Comparison of ENCODE assay signal across 9 mouse cellular contexts in genomic region chr1:65046401-65047109, GRCm38 (mm10). TPM values are rescaled to one million over a fixed set of nuclear protein-coding genes. Genes with fewer than 3 reads are reported as not detected.
DNase-seq lines count a peak whose midpoint lies in the region; ATAC-seq and TF ChIP-seq lines count a peak whose summit lies in the region.
"Had no signal": no experiment of that assay in that cellular context is flagged by ENCODE, and none has a peak within 500 bp of the region (broad histone marks: within the 10 kb centered on the region; RNA-seq: fewer than 3 reads in every experiment).

No protein-coding gene starts in this region.

- no peak for TF ChIP-seq POLR2A in MEL (IDR thresholded peaks at IDR 0.05; ENCODE audit: control insufficient read depth in 1 of 2, insufficient read depth in 1 of 2, low read depth in 1 of 2, low read length in 2 of 2, poor library complexity in 1 of 2)

- 35% methylated on average over 8 of the region's 8 CpGs for WGBS in heart, embryonic 13.5 days

- TF ChIP-seq EP300 in MEL (IDR thresholded peaks at IDR 0.05; ENCODE audit: low read depth in 1 of 2, low read length in 2 of 2): no peak

- intact Hi-C loops in left cerebral cortex, postnatal 25 days (cut with DNase I): loop anchor here (2.0 kb wide), 2 partner anchors 28 to 132 kb away; no protein-coding TSS in a partner anchor

- H3K36me3 ChIP-seq in MEL (ENCODE audit: control insufficient read depth in 1 of 2, insufficient read depth in 2 of 2, low read length in 2 of 2): no peaks in the 10 kb centered on the region
- no peaks in the 10 kb centered on the region for H3K36me3 ChIP-seq in heart, embryonic 13.5 days

- peak; percentile 17 for DNase-seq in CD4-positive, CD25-positive, alpha-beta regulatory T cell, adult 2 months (ENCODE audit: low read depth, low spot score)
- peak; percentile 15 for DNase-seq in layer of hippocampus, adult 11-12 months (ENCODE audit: low spot score)
- no peak for DNase-seq in layer of hippocampus, postnatal 36 days
- peak; percentile 48 for DNase-seq in MEL (ENCODE audit: low read depth, low spot score)
- DNase-seq in left cerebral cortex, postnatal 25 days (ENCODE audit: low spot score in 2 of 2): peak; percentile 51 to 54
- no peak for DNase-seq in spleen, adult 12 weeks (ENCODE audit: low spot score)

- H3K27ac ChIP-seq in MEL (ENCODE audit: control insufficient read depth, low read depth, low read length): no peak overlapping the region
- H3K27ac ChIP-seq in heart, embryonic 13.5 days (replicated peaks): no peak overlapping the region

- H3K4me2 ChIP-seq in heart, embryonic 13.5 days: peak overlapping the region; percentile 27

- H3K27me3 ChIP-seq in MEL (ENCODE audit: control insufficient read depth in 1 of 2, insufficient read depth in 2 of 2, low read length in 2 of 2): no peaks in the 10 kb centered on the region
- no peaks in the 10 kb centered on the region for H3K27me3 ChIP-seq in heart, embryonic 13.5 days (replicated peaks)

- peak; percentile 49 to 76 (median 61) for TF ChIP-seq CTCF in MEL (IDR thresholded peaks at IDR 0.05 in 2 of 3, conservative IDR thresholded peaks at IDR 0.05 in 1 of 3; ENCODE audit: control insufficient read depth in 1 of 3, insufficient read depth in 1 of 3, low read depth in 2 of 3, low read length in 3 of 3, poor library complexity in 1 of 3, severe bottlenecking in 1 of 3)

- H3K79me2 ChIP-seq in MEL (ENCODE audit: control insufficient read depth, insufficient read depth, low read length, poor library complexity): no peaks in the 10 kb centered on the region

- no peak overlapping the region for H3K9ac ChIP-seq in MEL (ENCODE audit: control insufficient read depth, low read depth, low read length, poor library complexity, severe bottlenecking)
- peak overlapping the region; percentile 37; the same call in 1 of the 2 replicates for H3K9ac ChIP-seq in heart, embryonic 13.5 days

- peak; percentile 77 for TF ChIP-seq RAD21 in MEL (IDR thresholded peaks at IDR 0.05; ENCODE audit: low read depth, low read length)

- no peak overlapping the region for H3K4me3 ChIP-seq in MEL (ENCODE audit: control insufficient read depth in 1 of 2, insufficient read depth in 1 of 2, low read depth in 2 of 2, low read length in 2 of 2)
- no peak overlapping the region for H3K4me3 ChIP-seq in heart, embryonic 13.5 days

- no peak for ATAC-seq in CD4-positive, CD25-positive, alpha-beta regulatory T cell, adult 4 months
- no peak for ATAC-seq in heart, embryonic 13.5 days (ENCODE audit: extremely low read depth, insufficient number of reproducible peaks, low FRiP score, low TSS enrichment)

- H3K4me1 ChIP-seq in MEL (ENCODE audit: control insufficient read depth in 1 of 2, insufficient read depth in 2 of 2, low read length in 2 of 2): no peaks in the 10 kb centered on the region
- H3K4me1 ChIP-seq in heart, embryonic 13.5 days: no peaks in the 10 kb centered on the region

- no peaks in the 10 kb centered on the region for H3K9me3 ChIP-seq in MEL (replicated peaks; ENCODE audit: insufficient read depth, low read length)
- H3K9me3 ChIP-seq in heart, embryonic 13.5 days: no peaks in the 10 kb centered on the region

TF ChIP-seq in MEL, 35 proteins besides CTCF, POLR2A, EP300 and RAD21:
- TF ChIP-seq ETS1 (IDR thresholded peaks at IDR 0.05; ENCODE audit: low read depth, low read length): no peak
- TF ChIP-seq MXI1 (IDR thresholded peaks at IDR 0.05; ENCODE audit: low read depth, low read length): no peak
- no peak for TF ChIP-seq MEF2A (IDR thresholded peaks at IDR 0.05; ENCODE audit: extremely low read depth, insufficient replicate concordance, low read depth, low read length, poor library complexity, severe bottlenecking)
- TF ChIP-seq ZC3H11A (IDR thresholded peaks at IDR 0.05; ENCODE audit: low read depth, low read length): peak; percentile 64
- peak; percentile 68 for TF ChIP-seq SMC3 (IDR thresholded peaks at IDR 0.05; ENCODE audit: low read depth, low read length)
- no peak for TF ChIP-seq TBP (IDR thresholded peaks at IDR 0.05; ENCODE audit: low read depth, low read length)
- no peak for TF ChIP-seq MYC (IDR thresholded peaks at IDR 0.05; ENCODE audit: low read depth, low read length)
- no peak for TF ChIP-seq ZNF384 (IDR thresholded peaks at IDR 0.05; ENCODE audit: low read depth, low read length)

RNA-seq across cellular contexts. Expression of gene Cryge, which starts 4.4 kb away (rescaled TPM):
- not detected for polyA plus RNA-seq in CD4-positive, CD25-positive, alpha-beta regulatory T cell, adult 4 months (2017; shearing (Covaris generic))
- total RNA-seq in layer of hippocampus, postnatal 36 days (2021): not detected
- not detected in 2 replicates for total RNA-seq in MEL (2012; rRNA removed)
- polyA plus RNA-seq in MEL (2012; ENCODE audit: insufficient read depth in 1 of 2, insufficient read length in 2 of 2, low read depth in 1 of 2, low replicate concordance in 2 of 2, missing spikeins in 1 of 2): not detected
- polyA plus RNA-seq in heart, embryonic 13.5 days (2015; fragmentation: Nextera tagmentation; extraction: Ambion mirVana): not detected in 2 replicates
- not detected for total RNA-seq in left cerebral cortex, postnatal 25 days (2021)
- polyA plus RNA-seq: C2C12 had no signal

RNA-seq across cellular contexts. Expression of gene Akr1cl, which starts 14.0 kb away (rescaled TPM):
- polyA plus RNA-seq in CD4-positive, CD25-positive, alpha-beta regulatory T cell, adult 4 months (2017; shearing (Covaris generic)): under 1 TPM in 1 of 2 experiments, not detected in 1; 0.31 TPM
- not detected for total RNA-seq in layer of hippocampus, postnatal 36 days (2021)
- not detected in 2 replicates for total RNA-seq in MEL (2012; rRNA removed)
- polyA plus RNA-seq in MEL (2012; ENCODE audit: insufficient read depth in 1 of 2, insufficient read length in 2 of 2, low read depth in 1 of 2, low replicate concordance in 2 of 2, missing spikeins in 1 of 2): not detected
- polyA plus RNA-seq in heart, embryonic 13.5 days (2015; fragmentation: Nextera tagmentation; extraction: Ambion mirVana): 0.33 and 0.46 TPM in 2 replicates
- total RNA-seq in left cerebral cortex, postnatal 25 days (2021): not detected
- polyA plus RNA-seq: C2C12 had no signal

RNA-seq across cellular contexts. Expression of gene Crygd, which starts 16.7 kb away (rescaled TPM):
- polyA plus RNA-seq in CD4-positive, CD25-positive, alpha-beta regulatory T cell, adult 4 months (2017; shearing (Covaris generic)): not detected
- not detected for total RNA-seq in layer of hippocampus, postnatal 36 days (2021)
- not detected in 2 replicates for total RNA-seq in MEL (2012; rRNA removed)
- polyA plus RNA-seq in MEL (2012; ENCODE audit: insufficient read depth in 1 of 2, insufficient read length in 2 of 2, low read depth in 1 of 2, low replicate concordance in 2 of 2, missing spikeins in 1 of 2): not detected
- not detected in 2 replicates for polyA plus RNA-seq in heart, embryonic 13.5 days (2015; fragmentation: Nextera tagmentation; extraction: Ambion mirVana)
- total RNA-seq in left cerebral cortex, postnatal 25 days (2021): not detected
- polyA plus RNA-seq: C2C12 had no signal

RNA-seq across cellular contexts. Expression of gene Crygc, which starts 26.9 kb away (rescaled TPM):
- not detected for polyA plus RNA-seq in CD4-positive, CD25-positive, alpha-beta regulatory T cell, adult 4 months (2017; shearing (Covaris generic))
- not detected for total RNA-seq in layer of hippocampus, postnatal 36 days (2021)
- total RNA-seq in MEL (2012; rRNA removed): not detected in 2 replicates
- polyA plus RNA-seq in MEL (2012; ENCODE audit: insufficient read depth in 1 of 2, insufficient read length in 2 of 2, low read depth in 1 of 2, low replicate concordance in 2 of 2, missing spikeins in 1 of 2): not detected
- not detected in 2 replicates for polyA plus RNA-seq in heart, embryonic 13.5 days (2015; fragmentation: Nextera tagmentation; extraction: Ambion mirVana)
- total RNA-seq in left cerebral cortex, postnatal 25 days (2021): not detected
- polyA plus RNA-seq: C2C12 had no signal

RNA-seq across cellular contexts. Expression of gene Crygb, which starts 35.5 kb away (rescaled TPM):
- polyA plus RNA-seq in CD4-positive, CD25-positive, alpha-beta regulatory T cell, adult 4 months (2017; shearing (Covaris generic)): not detected
- not detected for total RNA-seq in layer of hippocampus, postnatal 36 days (2021)
- not detected in 2 replicates for total RNA-seq in MEL (2012; rRNA removed)
- not detected for polyA plus RNA-seq in MEL (2012; ENCODE audit: insufficient read depth in 1 of 2, insufficient read length in 2 of 2, low read depth in 1 of 2, low replicate concordance in 2 of 2, missing spikeins in 1 of 2)
- 0.83 and 1.1 TPM in 2 replicates for polyA plus RNA-seq in heart, embryonic 13.5 days (2015; fragmentation: Nextera tagmentation; extraction: Ambion mirVana)
- total RNA-seq in left cerebral cortex, postnatal 25 days (2021): not detected
- polyA plus RNA-seq: C2C12 had no signal

Comparison
In these comparisons a context has a peak if more than half of its experiments do, and no peak if none do; other contexts are left out.
1. DNase-seq: peak in CD4-positive, CD25-positive, alpha-beta regulatory T cell, adult 2 months (single experiment), layer of hippocampus, adult 11-12 months (single experiment), MEL (single experiment) and left cerebral cortex, postnatal 25 days (2 of 2); none in layer of hippocampus, postnatal 36 days (0 of 2) and spleen, adult 12 weeks (single experiment).